Mouse (Mus musculus) gastrocnemius, adult 18-20 months (tissue): ENCODE measurements around the gene Sde2. TPM values are rescaled to one million over a fixed set of nuclear protein-coding genes. Genes with fewer than 3 reads are reported as not detected.

Source experiments
- total RNA-seq, 2 experiments: library from RNA; stranded (reverse); gene quantifications; 2 replicates each; pipeline ENCODE4 v1.2.3; 2021

Gene Sde2
- total RNA-seq, 2 experiments from 2014 or later: 7.1 to 9.6 TPM

Other genes with a start within 250 kb of the Sde2 start
- 1 to 10 TPM; 2.7 to 3.3 TPM for gene Lin9, start 210.0 kb upstream of the Sde2 start, total RNA-seq
- not detected for gene Mixl1, start 154.1 kb upstream of the Sde2 start, total RNA-seq
- 10 to 100 TPM; 12.0 to 14.6 TPM for gene Acbd3, start 125.1 kb upstream of the Sde2 start, total RNA-seq
- gene H3f3a, start 37.2 kb upstream of the Sde2 start, total RNA-seq: 100 to 1,000 TPM; 285 to 302 TPM
- gene Lefty2, start 42.0 kb downstream of the Sde2 start, total RNA-seq: not detected
- gene Pycr2, start 53.2 kb downstream of the Sde2 start, total RNA-seq: 10 to 100 TPM in 1 of 2 experiments, 1 to 10 TPM in 1; 9.9 to 10.9 TPM
- gene Lefty1, start 83.9 kb downstream of the Sde2 start, total RNA-seq: under 1 TPM; 0.23 to 0.26 TPM
- gene Tmem63a, start 91.2 kb downstream of the Sde2 start, total RNA-seq: 10 to 100 TPM; 14.5 to 15.6 TPM
- gene Ephx1, start 169.8 kb downstream of the Sde2 start, total RNA-seq: 10 to 100 TPM; 13.0 to 16.0 TPM
- not detected for gene 9130409I23Rik, start 200.1 kb downstream of the Sde2 start, total RNA-seq